Mouse (Mus musculus) megakaryocyte, embryonic 14.5 days (primary cell): ENCODE data around the gene Tmc5. TPM values are rescaled to one million over a fixed set of nuclear protein-coding genes. Genes with fewer than 3 reads are reported as not detected.

Source experiments
- H3K27me3 ChIP-seq: replicated peaks from 2 replicates; pipeline ENCODE3; 2012; ENCODE audit warnings: inconsistent platforms
- H3K36me3 ChIP-seq: replicated peaks from 2 replicates; pipeline ENCODE3; 2012; ENCODE audit warnings: low read length, inconsistent platforms, mixed read lengths
- H3K4me1 ChIP-seq: 2 replicates; pipeline ENCODE4 v1.6.1; 2012; ENCODE audit warnings: inconsistent platforms
- H3K4me3 ChIP-seq: replicated peaks from 2 replicates; pipeline ENCODE3; 2012; ENCODE audit warnings: moderate library complexity, mild to moderate bottlenecking, inconsistent platforms
- H3K9me3 ChIP-seq: 2 replicates; pipeline ENCODE4 v1.6.1; 2012; ENCODE audit warnings: inconsistent platforms
- FLI1 ChIP-seq: IDR thresholded peaks from 2 replicates; pipeline ENCODE4 v1.6.1; 2012; ENCODE audit warnings: low read length, inconsistent platforms, mixed read lengths
- GATA1 ChIP-seq: IDR thresholded peaks from 3 replicates; pipeline ENCODE4 v1.6.1; 2012; ENCODE audit warnings: mixed read lengths, low read length, inconsistent platforms, borderline replicate concordance
- polyA plus RNA-seq: library from polyadenylated mRNA; stranded (reverse); fragments of >175 nt; gene quantifications from 2 replicates; pipeline ENCODE4 v1.2.3, GENCODE M21; 2012; ENCODE audit warnings: low replicate concordance; ENCODE audit not compliant: insufficient read depth

The Tmc5 gene
- polyA plus RNA-seq, 1 experiment = 0.17 TPM

DNA sequence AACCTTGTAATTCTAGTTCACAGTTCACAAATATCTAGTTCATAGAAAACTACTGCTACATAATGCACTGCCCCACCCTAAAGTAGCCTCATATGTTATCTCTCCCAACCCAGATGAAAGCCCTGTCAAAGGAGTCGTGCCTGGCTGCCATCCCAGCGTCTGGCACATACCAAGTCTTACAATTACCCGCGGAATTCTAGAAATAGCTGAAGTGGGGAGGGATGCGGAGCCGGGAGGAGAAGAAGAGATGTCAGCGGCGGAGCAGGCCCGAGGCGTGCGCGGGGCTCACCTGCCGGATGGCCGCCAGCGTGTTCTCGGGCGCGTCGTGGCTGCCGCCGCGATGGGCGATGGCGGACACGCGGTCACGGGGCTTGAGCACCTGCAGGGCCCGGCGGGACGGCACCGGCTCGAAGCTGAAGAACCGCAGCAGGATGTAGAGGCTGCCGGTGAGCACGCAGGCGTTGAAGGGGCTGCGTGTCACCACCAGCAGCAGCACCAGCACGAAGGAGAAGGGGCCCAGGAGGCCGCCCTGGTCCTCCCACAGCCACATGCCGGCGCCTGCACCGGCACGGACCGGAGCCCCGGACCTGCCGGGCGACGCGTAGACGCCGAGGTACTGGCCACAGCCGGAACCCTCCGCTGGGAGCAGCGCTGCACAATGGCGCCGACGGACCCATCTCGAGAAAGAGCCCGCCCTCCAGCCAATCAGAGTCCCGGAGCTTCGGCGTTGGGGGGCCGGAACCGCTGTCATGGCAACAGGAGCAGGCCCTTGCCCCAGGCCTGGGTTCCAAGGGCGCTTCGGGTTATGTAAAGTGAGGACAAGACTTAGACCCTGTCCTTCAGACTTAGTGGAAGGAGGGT, 108.2 kb downstream of the Tmc5 start, which contains the start of gene Gde1:
Gene Gde1 (minus strand): TSS at position 678 of the 861 bp plus-strand sequence.
- no peak for TF ChIP-seq GATA1
- Histone ChIP-seq H3K36me3 (peaks cover 25% of the 10 kb centered on the region), H3K27me3 (no peaks in the 10 kb centered on the region), H3K4me3 (peak within 1 kb of the TSS; percentile 98), H3K9me3 (no peaks in the 10 kb centered on the region), H3K4me1 (peaks cover 34% of the 10 kb centered on the region)

DNA sequence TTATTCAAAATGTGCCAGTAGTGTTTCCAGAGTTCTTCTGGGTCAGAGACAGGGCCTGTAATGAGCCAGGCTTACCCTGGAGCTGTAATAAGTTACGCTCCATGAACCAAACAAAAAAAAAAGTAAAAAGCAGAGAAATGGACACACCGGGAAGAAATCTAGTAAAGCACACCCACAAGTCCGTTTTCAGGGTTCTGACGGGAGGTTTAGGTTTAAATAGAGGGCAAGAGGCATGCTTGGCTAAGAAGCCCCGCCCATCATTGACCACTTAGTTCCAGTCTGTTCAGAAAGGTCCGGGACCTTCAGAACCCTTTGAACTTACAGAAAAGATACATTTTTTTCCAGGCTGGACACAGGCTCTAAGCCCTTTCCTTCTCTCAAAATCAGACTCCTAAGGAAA, 109.0 kb downstream of the Tmc5 start:
- Histone ChIP-seq H3K9me3 (no peaks in the 10 kb centered on the region), H3K4me3 (peak overlapping the region; percentile 98), H3K27me3 (no peaks in the 10 kb centered on the region), H3K4me1 (peaks cover 34% of the 10 kb centered on the region), H3K36me3 (peaks cover 20% of the 10 kb centered on the region)
- no peak for TF ChIP-seq FLI1
- no peak for TF ChIP-seq GATA1

DNA sequence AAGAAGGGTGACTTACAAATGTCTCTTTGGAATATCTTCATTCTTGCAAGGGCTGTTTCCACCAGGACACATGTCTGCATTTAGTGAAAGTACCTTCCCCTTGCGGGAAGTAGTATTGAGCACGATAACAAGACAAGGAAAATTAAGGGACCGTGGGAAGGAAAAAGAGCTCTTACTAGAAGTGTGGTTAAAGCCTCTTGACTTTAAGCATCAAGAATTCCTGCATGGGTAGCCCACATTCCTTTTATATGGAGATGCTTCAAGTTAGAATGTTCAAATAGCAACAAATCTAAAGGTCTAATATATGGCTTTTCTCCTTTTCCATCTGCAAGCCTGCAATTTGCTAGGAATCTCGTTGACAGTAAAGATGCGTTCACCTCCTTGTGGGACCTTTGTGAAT, 109.4 kb downstream of the Tmc5 start:
- Histone ChIP-seq H3K9me3 (no peaks in the 10 kb centered on the region), H3K27me3 (no peaks in the 10 kb centered on the region), H3K4me1 (peaks cover 34% of the 10 kb centered on the region), H3K36me3 (peaks cover 18% of the 10 kb centered on the region), H3K4me3 (no peak overlapping the region)
- TF ChIP-seq FLI1 (no peak), GATA1 (no peak)

DNA sequence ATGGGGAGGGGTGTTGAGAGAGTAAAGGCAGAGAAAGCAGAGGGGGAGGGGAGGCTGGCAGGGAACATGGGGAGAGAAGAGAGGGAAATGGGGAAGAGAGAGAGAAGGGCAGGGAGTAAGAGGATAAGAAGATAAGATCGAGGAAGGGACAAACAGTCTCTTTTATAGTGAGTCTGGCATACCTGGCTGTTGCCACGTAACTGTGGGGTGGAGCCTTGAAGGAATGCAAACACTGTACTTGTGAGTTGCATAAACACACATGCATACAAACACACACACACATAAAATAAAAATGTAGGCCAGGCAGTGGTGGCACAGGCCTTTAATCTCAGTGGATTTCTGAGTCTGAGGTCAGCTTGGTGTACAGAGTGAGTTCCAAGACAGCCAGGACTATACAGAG, 110.1 kb downstream of the Tmc5 start:
- H3K4me1 ChIP-seq = peaks cover 34% of the 10 kb centered on the region
- no peaks in the 10 kb centered on the region for H3K27me3 ChIP-seq
- H3K36me3 ChIP-seq = peaks cover 11% of the 10 kb centered on the region
- no peak overlapping the region for H3K4me3 ChIP-seq
- TF ChIP-seq FLI1 = no peak
- TF ChIP-seq GATA1 = no peak
- H3K9me3 ChIP-seq = no peaks in the 10 kb centered on the region

DNA sequence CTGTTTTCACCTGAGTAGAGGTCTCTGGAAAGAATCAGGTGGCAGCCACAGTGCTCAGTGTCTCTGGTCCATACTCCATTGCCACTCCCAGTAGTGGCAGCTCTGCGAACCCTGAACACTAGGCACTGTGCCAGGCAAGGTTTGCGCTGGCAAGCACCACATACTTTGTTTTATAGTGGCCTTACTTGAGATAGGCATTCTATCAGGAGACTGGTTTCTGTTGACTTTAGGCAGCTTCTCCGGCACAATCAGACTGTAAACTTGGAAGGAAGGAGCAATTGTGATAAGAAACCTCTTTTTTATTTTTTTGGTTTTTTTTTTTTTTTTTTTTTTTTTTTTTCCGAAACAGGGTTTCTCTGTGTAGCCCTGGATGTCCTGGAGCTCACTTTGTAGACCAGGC, 110.9 kb downstream of the Tmc5 start:
- peaks cover 38% of the 10 kb centered on the region for H3K4me1 ChIP-seq
- no peak overlapping the region for H3K4me3 ChIP-seq
- TF ChIP-seq GATA1 = no peak
- TF ChIP-seq FLI1 = no peak
- no peaks in the 10 kb centered on the region for H3K9me3 ChIP-seq
- peaks cover 6% of the 10 kb centered on the region for H3K36me3 ChIP-seq
- no peaks in the 10 kb centered on the region for H3K27me3 ChIP-seq

DNA sequence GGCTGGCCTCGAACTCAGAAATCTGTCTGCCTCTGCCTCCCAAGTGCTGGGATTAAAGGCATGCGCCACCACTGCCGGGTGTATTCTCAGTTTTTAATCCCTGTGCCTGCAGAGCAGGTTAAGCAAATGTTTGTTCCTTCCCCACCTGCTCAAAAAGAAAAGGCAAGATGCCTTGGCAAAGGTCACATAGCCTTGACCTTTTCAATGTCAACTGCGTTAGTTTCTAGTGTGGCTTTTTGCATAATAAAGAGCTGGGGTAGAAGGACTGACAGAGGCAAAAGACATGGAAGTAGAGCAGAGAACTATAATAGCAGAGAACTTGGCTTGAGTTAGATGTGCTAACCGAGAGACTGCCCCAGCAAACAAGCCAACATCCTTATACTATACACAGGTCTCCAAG, 113.7 kb downstream of the Tmc5 start:
- H3K27me3 ChIP-seq = no peaks in the 10 kb centered on the region
- peaks cover 25% of the 10 kb centered on the region for H3K4me1 ChIP-seq
- no peak overlapping the region for H3K4me3 ChIP-seq
- peaks cover 11% of the 10 kb centered on the region for H3K36me3 ChIP-seq
- no peaks in the 10 kb centered on the region for H3K9me3 ChIP-seq
- no peak for TF ChIP-seq GATA1
- no peak for TF ChIP-seq FLI1

DNA sequence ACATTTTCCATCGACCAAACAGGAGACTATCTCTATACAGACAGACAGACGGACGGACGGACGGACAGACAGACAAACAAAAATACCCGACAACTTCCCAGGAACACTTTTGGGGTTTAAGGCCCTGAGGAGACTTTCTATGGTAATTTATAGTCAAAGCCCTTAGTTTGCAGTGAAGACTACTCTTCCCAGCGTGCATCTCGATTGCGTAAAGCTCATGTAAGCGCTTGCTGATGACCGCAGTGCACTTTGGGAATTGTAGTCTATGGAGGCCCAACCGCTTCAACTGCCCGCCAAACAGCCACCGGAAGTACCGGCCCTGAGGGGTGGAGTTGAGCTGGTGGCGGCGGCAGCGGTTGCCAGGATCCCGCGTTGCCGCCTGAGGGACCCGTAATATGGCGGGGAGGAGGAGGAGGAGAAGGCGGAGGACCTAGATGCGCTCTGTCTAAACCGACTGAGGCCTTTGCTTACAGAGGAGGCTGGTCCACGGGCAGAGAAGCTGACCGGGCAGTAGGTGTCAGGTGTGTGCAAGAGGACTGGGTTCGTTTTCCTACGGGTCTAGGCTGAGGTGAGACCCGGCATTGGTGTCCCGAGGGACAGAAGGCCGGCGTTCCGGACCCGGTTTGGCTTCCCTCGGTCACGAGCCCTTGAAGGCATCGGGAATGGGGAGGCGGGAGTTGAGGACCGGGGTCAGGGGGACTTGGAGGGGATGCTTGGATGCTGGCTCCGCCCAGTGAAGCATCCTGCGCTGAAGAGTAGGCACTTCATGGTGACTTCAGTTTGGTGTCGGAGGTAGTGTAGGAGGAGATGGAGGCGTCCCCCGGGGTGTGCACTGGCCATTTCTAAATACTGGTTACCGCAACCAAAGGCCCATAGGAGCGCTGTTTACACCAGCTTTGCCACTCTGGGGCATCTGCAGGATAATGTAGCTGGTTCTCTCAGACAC, 115.4 kb downstream of the Tmc5 start, which contains the start of gene Ccp110:
Gene Ccp110 (plus strand): TSS at position 325 of the 946 bp plus-strand sequence.
- peaks cover 20% of the 10 kb centered on the region for H3K36me3 ChIP-seq
- H3K9me3 ChIP-seq = no peaks in the 10 kb centered on the region
- H3K4me3 ChIP-seq = peak within 1 kb of the TSS; percentile 99
- H3K27me3 ChIP-seq = no peaks in the 10 kb centered on the region
- no peak for TF ChIP-seq GATA1
- TF ChIP-seq FLI1 = peak; percentile 96
- peaks cover 19% of the 10 kb centered on the region for H3K4me1 ChIP-seq

DNA sequence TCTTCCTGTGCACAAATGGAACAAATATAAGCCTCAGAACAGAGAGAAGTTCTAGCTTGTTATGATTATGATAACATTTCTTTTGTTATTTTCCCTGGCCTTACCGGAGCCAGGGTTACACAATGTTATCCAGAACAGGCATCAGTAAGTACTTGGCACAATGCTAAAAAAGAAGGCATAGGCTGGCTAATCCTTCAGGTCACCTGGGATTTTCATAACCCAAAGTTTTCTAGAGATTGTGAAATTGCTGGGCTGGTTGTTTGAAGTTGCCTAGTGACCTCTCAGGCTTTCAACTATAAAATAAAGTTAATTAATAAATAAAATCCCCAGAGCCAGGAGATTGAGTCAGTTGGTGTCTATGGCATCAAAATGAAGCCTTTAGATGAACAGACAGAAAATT, 117.8 kb downstream of the Tmc5 start:
- no peak overlapping the region for H3K4me3 ChIP-seq
- no peaks in the 10 kb centered on the region for H3K9me3 ChIP-seq
- TF ChIP-seq FLI1 (no peak), GATA1 (no peak)
- H3K36me3 ChIP-seq = peaks cover 38% of the 10 kb centered on the region
- H3K27me3 ChIP-seq = no peaks in the 10 kb centered on the region
- peaks cover 19% of the 10 kb centered on the region for H3K4me1 ChIP-seq

DNA sequence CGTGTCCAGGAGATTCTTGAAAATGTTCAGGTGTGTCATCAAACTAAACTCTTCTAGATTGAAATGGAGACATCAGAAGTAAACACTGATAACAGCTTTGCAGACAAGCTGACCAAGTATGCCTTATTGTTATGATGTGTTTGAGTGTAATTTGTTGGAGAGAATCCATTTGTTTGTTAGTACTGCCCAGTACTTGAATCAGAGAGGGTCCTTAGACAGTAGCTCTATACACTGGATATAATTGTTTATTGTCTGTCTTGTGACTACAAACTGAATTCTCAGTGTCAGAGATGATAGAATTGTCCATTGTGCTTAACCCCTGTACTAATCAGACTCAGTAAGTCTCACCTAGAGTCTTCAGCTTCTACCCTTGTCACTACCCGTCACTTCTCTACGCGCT, 121.0 kb downstream of the Tmc5 start:
- Histone ChIP-seq H3K4me3 (no peak overlapping the region), H3K27me3 (no peaks in the 10 kb centered on the region), H3K4me1 (peaks cover 11% of the 10 kb centered on the region), H3K9me3 (no peaks in the 10 kb centered on the region), H3K36me3 (peaks cover 62% of the 10 kb centered on the region)
- TF ChIP-seq GATA1 = no peak
- no peak for TF ChIP-seq FLI1

DNA sequence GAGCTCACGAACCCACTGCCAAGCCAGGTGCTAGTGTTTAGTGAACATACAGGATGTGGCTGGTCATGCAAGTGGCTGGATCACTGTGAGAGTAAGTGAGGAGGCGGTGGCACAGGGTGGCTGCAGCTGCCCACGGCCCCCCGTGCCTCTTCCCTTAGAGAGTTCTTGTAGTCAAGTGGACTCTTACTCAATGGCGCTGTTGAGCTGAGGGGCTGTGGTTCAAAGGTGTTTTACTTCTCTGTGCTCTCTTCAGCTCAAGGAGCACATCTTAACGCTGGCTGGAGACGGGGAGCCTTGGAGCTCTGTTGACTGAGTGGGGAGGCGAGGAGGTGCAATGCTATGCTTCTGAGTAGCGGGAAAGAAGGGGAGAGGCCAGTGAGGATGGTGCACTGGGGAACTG, 126.8 kb downstream of the Tmc5 start:
- H3K27me3 ChIP-seq = no peaks in the 10 kb centered on the region
- no peak overlapping the region for H3K4me3 ChIP-seq
- no peak for TF ChIP-seq FLI1
- H3K4me1 ChIP-seq = no peaks in the 10 kb centered on the region
- no peaks in the 10 kb centered on the region for H3K9me3 ChIP-seq
- H3K36me3 ChIP-seq = peaks cover 81% of the 10 kb centered on the region

Other genes with a start within 250 kb of the Tmc5 start
- gene Syt17, start 149.1 kb upstream of the Tmc5 start, polyA plus RNA-seq = not detected in 2 replicates
- 3.0 and 3.6 TPM in 2 replicates for gene Itpripl2, start 105.3 kb upstream of the Tmc5 start, polyA plus RNA-seq
- gene Coq7, start 63.9 kb upstream of the Tmc5 start, polyA plus RNA-seq = 19.9 TPM in 1 of 2 replicates, not detected in the other
- not detected in 2 replicates for gene Tmc7, start 12.6 kb upstream of the Tmc5 start, polyA plus RNA-seq
- 42.4 and 134 TPM in 2 replicates for gene Gde1, start 108.5 kb downstream of the Tmc5 start, polyA plus RNA-seq
- 0.40 TPM in 1 of 2 replicates, not detected in the other for gene Ccp110, start 115.3 kb downstream of the Tmc5 start, polyA plus RNA-seq
- 11.1 and 13.2 TPM in 2 replicates for gene Vps35l, start 142.9 kb downstream of the Tmc5 start, polyA plus RNA-seq